Mouse (Mus musculus): ENCODE data around the gene Itga8.

- TF ChIP-seq CTCF (IDR thresholded peaks at IDR 0.05; ENCODE audit: extremely low read depth, insufficient read depth, insufficient read length, insufficient replicate concordance) (no peak), POLR2A (IDR thresholded peaks at IDR 0.05; ENCODE audit: low read depth, low read length) (no peak)
Measured at GRCm38 (mm10) chr2:12293458-12293857, 8.3 kb downstream of the Itga8 start.
